Mouse (Mus musculus): ENCODE data around the gene Txnrd3.

GRCm38 (mm10) chr6:89628045-89628785 is 15.6 kb upstream of the Txnrd3 start:
- no peak for TF ChIP-seq CTCF (IDR thresholded peaks at IDR 0.05; ENCODE audit: control insufficient read depth, insufficient read depth, insufficient replicate concordance, low read depth, low read length)
- TF ChIP-seq POLR2A (IDR thresholded peaks at IDR 0.05; ENCODE audit: control insufficient read depth, low read depth, low read length): no peak
